Mouse (Mus musculus): Measurements from ENCODE around the gene Defa33.
"Not testable (repeated sequence)": the region's sequence is repeated elsewhere in the genome, so short reads cannot be mapped to it uniquely, and the experiment has no call there.

The Defa33 gene

DNA sequence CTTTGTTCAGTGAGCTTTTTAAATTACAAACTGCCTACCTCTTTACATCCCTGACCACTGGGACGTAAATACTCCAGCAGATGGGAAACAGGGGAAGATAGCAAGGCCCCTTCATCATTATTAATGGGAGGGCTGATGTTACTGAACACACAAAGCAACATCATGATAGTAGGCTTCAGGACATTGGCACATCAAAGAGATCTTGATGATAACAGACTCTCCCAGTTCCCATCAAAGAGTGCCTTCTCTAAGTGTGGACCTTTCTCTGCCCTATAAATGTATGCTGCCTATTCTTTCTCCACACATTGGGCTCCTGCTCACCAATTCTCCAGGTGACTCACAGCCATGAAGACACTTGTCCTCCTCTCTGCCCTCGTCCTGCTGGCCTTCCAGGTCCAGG, at the start of gene Defa33:
Defa33 (plus strand) TSS at position 301 of the 400 bp plus-strand sequence.
- not testable (repeated sequence) for DNase-seq

- not testable (repeated sequence) for DNase-seq
Measured at GRCm38 (mm10) chr8:21378215-21378614, 13.4 kb upstream of the Defa33 start, which contains the start of gene Defa2. TSS of gene Defa2 (plus strand) at chr8:21378515.

GRCm38 (mm10) chr8:21427111-21427510, 35.5 kb downstream of the Defa33 start, which contains the start of gene Defa36:
TSS of gene Defa36 (plus strand) at chr8:21427411.
- DNase-seq = not testable (repeated sequence)

Measured in embryo, embryonic 11 days (tissue).